Mouse (Mus musculus): ENCODE data around the gene Syk. TPM values are rescaled to one million over a fixed set of nuclear protein-coding genes. Genes with fewer than 3 reads are reported as not detected.

The Syk gene
- total RNA-seq, 1 experiment from 2014 or later = 288 TPM

- ATAC-seq (replicated peaks; ENCODE audit: insufficient number of reproducible peaks, low FRiP score, low TSS enrichment, poor library complexity, severe bottlenecking) = no peak
Measured at GRCm38 (mm10) chr13:52587761-52588160, 4.8 kb downstream of the Syk start.

- ATAC-seq (replicated peaks; ENCODE audit: insufficient number of reproducible peaks, low FRiP score, low TSS enrichment, poor library complexity, severe bottlenecking) = peak; percentile 73
Measured at GRCm38 (mm10) chr13:52589043-52589442, 6.1 kb downstream of the Syk start.

- ATAC-seq (replicated peaks; ENCODE audit: insufficient number of reproducible peaks, low FRiP score, low TSS enrichment, poor library complexity, severe bottlenecking) = no peak
Measured at GRCm38 (mm10) chr13:52591831-52592230, 8.9 kb downstream of the Syk start.

GRCm38 (mm10) chr13:52596692-52597091, 13.7 kb downstream of the Syk start:
- peak; percentile 74 for ATAC-seq (replicated peaks; ENCODE audit: insufficient number of reproducible peaks, low FRiP score, low TSS enrichment, poor library complexity, severe bottlenecking)

GRCm38 (mm10) chr13:52597092-52597678, 14.2 kb downstream of the Syk start:
- ATAC-seq (replicated peaks; ENCODE audit: insufficient number of reproducible peaks, low FRiP score, low TSS enrichment, poor library complexity, severe bottlenecking) = no peak; the same call in 1 of the 2 replicates

GRCm38 (mm10) chr13:52598233-52598632, 15.3 kb downstream of the Syk start:
- no peak for ATAC-seq (replicated peaks; ENCODE audit: insufficient number of reproducible peaks, low FRiP score, low TSS enrichment, poor library complexity, severe bottlenecking)

GRCm38 (mm10) chr13:52600015-52600643, 17.2 kb downstream of the Syk start:
- peak; percentile 37 for ATAC-seq (replicated peaks; ENCODE audit: insufficient number of reproducible peaks, low FRiP score, low TSS enrichment, poor library complexity, severe bottlenecking)

- ATAC-seq (replicated peaks; ENCODE audit: insufficient number of reproducible peaks, low FRiP score, low TSS enrichment, poor library complexity, severe bottlenecking) = no peak
Measured at GRCm38 (mm10) chr13:52602752-52603151, 19.8 kb downstream of the Syk start.

GRCm38 (mm10) chr13:52603704-52604349, 20.9 kb downstream of the Syk start:
- no peak for ATAC-seq (replicated peaks; ENCODE audit: insufficient number of reproducible peaks, low FRiP score, low TSS enrichment, poor library complexity, severe bottlenecking)

- ATAC-seq (replicated peaks; ENCODE audit: insufficient number of reproducible peaks, low FRiP score, low TSS enrichment, poor library complexity, severe bottlenecking) = no peak
Measured at GRCm38 (mm10) chr13:52605006-52605405, 22.0 kb downstream of the Syk start.

- no peak for ATAC-seq (replicated peaks; ENCODE audit: insufficient number of reproducible peaks, low FRiP score, low TSS enrichment, poor library complexity, severe bottlenecking)
Measured at GRCm38 (mm10) chr13:52605911-52606310, 22.9 kb downstream of the Syk start.

GRCm38 (mm10) chr13:52606656-52607275, 23.8 kb downstream of the Syk start:
- ATAC-seq (replicated peaks; ENCODE audit: insufficient number of reproducible peaks, low FRiP score, low TSS enrichment, poor library complexity, severe bottlenecking) = no peak

GRCm38 (mm10) chr13:52607964-52608363, 25.0 kb downstream of the Syk start:
- ATAC-seq (replicated peaks; ENCODE audit: insufficient number of reproducible peaks, low FRiP score, low TSS enrichment, poor library complexity, severe bottlenecking) = no peak

GRCm38 (mm10) chr13:52610463-52610862, 27.5 kb downstream of the Syk start:
- no peak for ATAC-seq (replicated peaks; ENCODE audit: insufficient number of reproducible peaks, low FRiP score, low TSS enrichment, poor library complexity, severe bottlenecking)

- no peak for ATAC-seq (replicated peaks; ENCODE audit: insufficient number of reproducible peaks, low FRiP score, low TSS enrichment, poor library complexity, severe bottlenecking)
Measured at GRCm38 (mm10) chr13:52613266-52613665, 30.3 kb downstream of the Syk start.

- ATAC-seq (replicated peaks; ENCODE audit: insufficient number of reproducible peaks, low FRiP score, low TSS enrichment, poor library complexity, severe bottlenecking) = peak; percentile 60
Measured at GRCm38 (mm10) chr13:52615085-52615484, 32.1 kb downstream of the Syk start.

- ATAC-seq (replicated peaks; ENCODE audit: insufficient number of reproducible peaks, low FRiP score, low TSS enrichment, poor library complexity, severe bottlenecking) = no peak
Measured at GRCm38 (mm10) chr13:52617096-52617714, 34.2 kb downstream of the Syk start.

- no peak for ATAC-seq (replicated peaks; ENCODE audit: insufficient number of reproducible peaks, low FRiP score, low TSS enrichment, poor library complexity, severe bottlenecking)
Measured at GRCm38 (mm10) chr13:52618592-52618991, 35.6 kb downstream of the Syk start.

GRCm38 (mm10) chr13:52619482-52619881, 36.5 kb downstream of the Syk start:
- ATAC-seq (replicated peaks; ENCODE audit: insufficient number of reproducible peaks, low FRiP score, low TSS enrichment, poor library complexity, severe bottlenecking) = peak; percentile 10; the same call in 1 of the 2 replicates
